12 mouse cellular contexts compared by ENCODE assay signal in genomic region chr11:12757677-12758076, GRCm38 (mm10).
"Had no signal": no experiment of that assay in that cellular context is flagged by ENCODE, and none has a peak within 500 bp of the region (broad histone marks: within the 10 kb centered on the region; RNA-seq: fewer than 3 reads in every experiment).

No protein-coding gene starts in this region.

- H3K27me3 ChIP-seq: liver, embryonic 13.5 days had no signal

- H3K27ac ChIP-seq: liver, embryonic 13.5 days; stomach, postnatal 0 days had no signal

- H3K4me2 ChIP-seq: liver, embryonic 13.5 days; midbrain, embryonic 11.5 days had no signal

- H3K36me3 ChIP-seq: liver, embryonic 13.5 days had no signal

- H3K4me3 ChIP-seq: liver, embryonic 13.5 days had no signal

- H3K4me1 ChIP-seq: liver, embryonic 13.5 days had no signal

- H3K9me3 ChIP-seq: liver, embryonic 13.5 days had no signal

- H3K9ac ChIP-seq: liver, embryonic 13.5 days had no signal

- DNase-seq: kidney, adult 9 months; kidney, postnatal 14 days; kidney, postnatal 4 days; layer of hippocampus, adult 9-11 months; liver, embryonic 13.5 days; lung, adult 2 months; lung, postnatal 14 days; lung, postnatal 4 days; midbrain, embryonic 14.5 days; thymus, postnatal 25 days had no signal
